Mouse (Mus musculus) kidney, embryonic 15.5 days (tissue): ENCODE data around the gene Muc13. TPM values are rescaled to one million over a fixed set of nuclear protein-coding genes. Genes with fewer than 3 reads are reported as not detected.

Experiments used
- ATAC-seq: fragments of 200-750 bp; cut with Nextera tagmentation; replicated peaks from 2 replicates; pipeline ENCODE4 v1.8.0; 2017; ENCODE audit warnings: moderate TSS enrichment; ENCODE audit not compliant: low FRiP score
- H3K27ac ChIP-seq: fragments of 300-500 bp; sonication (generic); 2 replicates; pipeline ENCODE4 v1.5.1; 2015; ENCODE audit warnings: mild to moderate bottlenecking, inconsistent platforms
- H3K27me3 ChIP-seq: fragments of 300-500 bp; sonication (generic); 2 replicates; pipeline ENCODE4 v1.6.1; 2015; ENCODE audit warnings: inconsistent platforms
- H3K36me3 ChIP-seq: fragments of 300-500 bp; sonication (generic); 2 replicates; pipeline ENCODE4 v1.6.1; 2015; ENCODE audit warnings: inconsistent platforms
- H3K4me1 ChIP-seq: fragments of 300-500 bp; sonication (generic); 2 replicates; pipeline ENCODE4 v1.6.1; 2015; ENCODE audit warnings: inconsistent platforms
- H3K4me2 ChIP-seq: fragments of 300-500 bp; sonication (generic); 2 replicates; pipeline ENCODE4 v1.6.1; 2015; ENCODE audit warnings: moderate library complexity, mild to moderate bottlenecking, inconsistent platforms
- H3K4me3 ChIP-seq: fragments of 300-500 bp; sonication (generic); replicated peaks from 2 replicates; pipeline ENCODE4 v1.5.1; 2015; ENCODE audit warnings: mild to moderate bottlenecking, inconsistent platforms
- H3K9ac ChIP-seq: fragments of 300-500 bp; sonication (generic); 2 replicates; pipeline ENCODE4 v1.6.1; 2015; ENCODE audit warnings: mild to moderate bottlenecking, inconsistent platforms
- H3K9me3 ChIP-seq: fragments of 300-500 bp; sonication (generic); replicated peaks from 2 replicates; pipeline ENCODE4 v1.6.1; 2016; ENCODE audit warnings: inconsistent platforms
- WGBS: fragments of 180-500 bp; shearing (Covaris S2); methylation state at CpG from one replicate; pipeline ENCODE4 v1.1.7; 2015; ENCODE audit warnings: mixed read lengths; 5-methylcytosine and 5-hydroxymethylcytosine counted together
- polyA plus RNA-seq: library from polyadenylated mRNA; unstranded; fragments of >200 nt; fragmentation: Nextera tagmentation; extraction: Ambion mirVana; gene quantifications from 2 replicates; pipeline ENCODE4 v1.2.1, GENCODE M21; 2015

Gene Muc13
- polyA plus RNA-seq, 1 experiment from 2014 or later, result 0.19 TPM

DNA sequence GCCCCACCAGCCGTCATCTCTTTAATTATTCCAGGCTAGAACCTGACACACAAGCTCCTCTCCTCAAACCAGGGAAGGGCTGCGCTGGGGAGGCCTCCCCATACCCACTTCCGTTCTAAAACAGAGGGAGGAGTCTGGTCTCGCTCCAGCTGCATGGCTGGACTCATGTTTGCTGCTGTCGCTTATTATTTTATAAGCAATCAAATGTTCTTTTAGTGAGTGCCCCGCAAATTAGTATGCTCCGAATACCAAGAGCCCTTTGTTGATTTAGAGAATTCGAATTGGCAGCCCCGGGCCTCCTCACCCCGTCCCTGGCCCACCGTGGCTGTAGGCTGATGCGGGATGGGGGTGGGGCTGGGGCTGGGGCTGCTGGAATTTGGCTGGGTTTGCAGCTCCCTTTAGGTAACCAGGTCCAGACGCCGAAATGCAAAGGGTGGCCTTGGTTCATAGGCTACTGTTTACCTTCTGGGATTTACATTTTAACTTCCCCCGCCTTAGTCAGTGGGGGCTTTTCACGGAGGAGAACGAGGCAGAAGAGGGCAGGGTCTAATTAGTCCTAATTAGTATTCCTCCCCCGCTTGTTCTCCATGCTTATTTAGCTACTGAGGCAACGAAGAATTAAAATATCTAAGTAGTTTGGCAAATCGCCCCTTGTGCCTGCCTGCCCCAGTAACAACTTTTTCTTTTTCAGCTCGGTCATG is 39.0 kb downstream of the Muc13 start:
- WGBS, result 4% methylated on average over 21 of the region's 21 CpGs
- no peaks in the 10 kb centered on the region for H3K36me3 ChIP-seq
- H3K27me3 ChIP-seq, result no peaks in the 10 kb centered on the region
- peaks cover 50% of the 10 kb centered on the region for H3K4me1 ChIP-seq
- H3K9me3 ChIP-seq, result no peaks in the 10 kb centered on the region
- H3K9ac ChIP-seq, result peak overlapping the region; percentile 29; the same call in 1 of the 2 replicates
- H3K27ac ChIP-seq, result peak overlapping the region; percentile 83
- ATAC-seq, result peak; percentile 27; the same call in 1 of the 2 replicates
- peak overlapping the region; percentile 37 for H3K4me3 ChIP-seq
- peak overlapping the region; percentile 70 for H3K4me2 ChIP-seq

DNA sequence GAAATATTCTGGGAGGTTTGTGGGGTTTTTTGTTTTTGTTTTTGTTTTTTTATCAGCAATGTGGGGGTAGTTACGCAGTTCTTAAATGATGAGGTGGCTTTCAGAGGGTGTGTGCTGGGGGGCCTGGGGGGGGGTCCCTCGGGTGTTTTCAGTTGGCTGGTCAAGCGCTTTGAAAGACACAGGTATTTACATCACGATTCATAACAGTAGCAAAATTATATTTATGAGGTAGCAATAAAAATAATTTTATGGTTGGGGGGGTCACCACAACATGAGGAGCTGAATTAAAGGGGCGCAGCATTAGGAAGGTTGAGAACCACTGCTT is 39.6 kb downstream of the Muc13 start:
- no peaks in the 10 kb centered on the region for H3K36me3 ChIP-seq
- no peaks in the 10 kb centered on the region for H3K27me3 ChIP-seq
- WGBS, result 9% methylated on average over 5 of the region's 5 CpGs
- peaks cover 50% of the 10 kb centered on the region for H3K4me1 ChIP-seq
- peak overlapping the region; percentile 70 for H3K4me2 ChIP-seq
- 0 out of 2 replicates have a peak overlapping the region, but pooled peaks have one; percentile 32 for H3K9ac ChIP-seq
- ATAC-seq, result no peak
- peak overlapping the region; percentile 83 for H3K27ac ChIP-seq
- H3K4me3 ChIP-seq, result peak overlapping the region; percentile 37
- H3K9me3 ChIP-seq, result no peaks in the 10 kb centered on the region

DNA sequence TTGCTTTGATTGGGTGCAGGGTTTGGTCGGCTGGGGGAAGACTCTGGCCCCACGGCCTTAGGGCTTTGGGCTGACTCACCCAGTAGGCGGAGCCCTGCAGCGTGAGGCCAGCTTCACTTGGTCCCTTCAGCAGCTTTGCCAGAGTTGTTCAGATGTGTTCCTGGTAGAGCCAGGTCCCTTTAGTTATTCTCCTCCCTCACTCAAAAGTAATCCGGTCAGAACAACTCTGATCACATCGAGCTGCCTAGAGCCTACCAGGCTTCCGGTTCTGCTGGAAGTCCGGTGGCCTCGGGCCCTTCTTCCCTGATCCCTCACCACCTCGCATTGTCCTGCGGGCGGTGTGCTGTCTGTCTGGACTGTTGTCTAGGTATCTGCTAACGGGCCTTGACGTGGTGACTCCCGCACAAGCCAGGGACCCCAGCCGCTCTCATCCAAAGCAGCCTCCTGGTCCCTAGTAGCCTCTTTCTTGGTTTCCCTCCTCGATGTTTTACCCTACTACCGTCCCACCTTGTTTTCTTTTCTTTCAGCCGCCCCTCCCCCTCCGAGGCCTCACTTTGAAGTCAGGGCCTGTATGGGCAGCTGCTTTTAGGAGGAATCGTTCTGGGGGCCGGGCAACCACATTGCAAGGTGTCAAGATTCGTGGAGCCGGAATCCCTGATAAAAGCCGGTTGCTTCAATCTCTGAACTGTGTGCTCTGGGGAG is 40.1 kb downstream of the Muc13 start:
- Histone ChIP-seq H3K27me3 (no peaks in the 10 kb centered on the region), H3K9ac (peak overlapping the region; percentile 32; the same call in 1 of the 2 replicates), H3K9me3 (no peaks in the 10 kb centered on the region), H3K27ac (peak overlapping the region; percentile 83), H3K4me1 (peaks cover 49% of the 10 kb centered on the region), H3K4me3 (peak overlapping the region; percentile 37), H3K36me3 (no peaks in the 10 kb centered on the region), H3K4me2 (peak overlapping the region; percentile 70)
- WGBS, result 4% methylated on average over 25 of the region's 25 CpGs
- peak; percentile 68 for ATAC-seq

DNA sequence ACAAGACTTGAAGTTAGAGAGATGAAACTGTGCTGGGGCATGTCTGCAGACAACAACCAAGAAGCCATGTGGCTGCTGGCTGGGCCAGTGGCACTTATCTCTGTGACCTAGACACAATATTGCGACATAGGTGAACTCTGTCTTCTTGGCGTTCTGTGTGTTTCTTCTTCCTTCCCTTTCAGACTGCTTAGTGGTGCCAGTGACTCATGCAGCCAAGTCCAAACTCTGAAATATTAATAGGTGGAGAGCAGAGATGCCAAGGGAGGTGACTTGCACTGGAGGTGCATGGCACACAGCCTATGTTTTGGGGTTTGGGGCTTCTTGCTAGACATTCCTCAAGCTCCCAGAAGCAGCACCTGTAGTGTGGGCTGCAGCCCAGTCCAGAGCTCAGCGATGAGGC is 42.8 kb downstream of the Muc13 start:
- H3K36me3 ChIP-seq, result no peaks in the 10 kb centered on the region
- H3K4me1 ChIP-seq, result peaks cover 50% of the 10 kb centered on the region
- no peak for ATAC-seq
- H3K27me3 ChIP-seq, result no peaks in the 10 kb centered on the region
- H3K9me3 ChIP-seq, result no peaks in the 10 kb centered on the region
- WGBS, result 90% methylated on average over 3 of the region's 3 CpGs
- H3K4me3 ChIP-seq, result no peak overlapping the region
- H3K27ac ChIP-seq, result no peak overlapping the region
- no peak overlapping the region for H3K4me2 ChIP-seq
- H3K9ac ChIP-seq, result no peak overlapping the region

DNA sequence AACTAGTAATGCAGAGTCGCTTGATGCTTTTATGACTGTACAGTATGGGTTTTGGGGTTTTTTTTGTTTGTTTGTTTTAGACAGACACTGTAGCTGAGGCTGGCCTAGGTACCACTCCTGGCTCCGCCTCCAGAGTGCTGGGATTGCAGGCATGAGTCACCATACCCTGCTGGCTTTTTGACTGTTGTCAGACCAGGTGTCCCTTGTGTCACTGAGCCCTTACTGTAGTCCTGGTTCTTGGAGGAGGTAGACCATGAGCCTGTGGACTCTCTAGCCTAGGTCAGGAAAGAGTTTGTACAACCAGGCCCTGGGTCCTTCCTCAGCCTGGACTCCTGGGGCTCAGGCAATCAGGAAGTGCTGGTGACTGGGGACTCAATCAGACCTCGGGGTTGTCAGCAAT is 43.4 kb downstream of the Muc13 start:
- peaks cover 46% of the 10 kb centered on the region for H3K4me1 ChIP-seq
- no peak overlapping the region for H3K9ac ChIP-seq
- ATAC-seq, result no peak
- H3K4me3 ChIP-seq, result no peak overlapping the region
- H3K27me3 ChIP-seq, result no peaks in the 10 kb centered on the region
- no peak overlapping the region for H3K27ac ChIP-seq
- H3K9me3 ChIP-seq, result no peaks in the 10 kb centered on the region
- H3K4me2 ChIP-seq, result no peak overlapping the region
- WGBS, result 73% methylated on average over 3 of the region's 3 CpGs
- H3K36me3 ChIP-seq, result no peaks in the 10 kb centered on the region

DNA sequence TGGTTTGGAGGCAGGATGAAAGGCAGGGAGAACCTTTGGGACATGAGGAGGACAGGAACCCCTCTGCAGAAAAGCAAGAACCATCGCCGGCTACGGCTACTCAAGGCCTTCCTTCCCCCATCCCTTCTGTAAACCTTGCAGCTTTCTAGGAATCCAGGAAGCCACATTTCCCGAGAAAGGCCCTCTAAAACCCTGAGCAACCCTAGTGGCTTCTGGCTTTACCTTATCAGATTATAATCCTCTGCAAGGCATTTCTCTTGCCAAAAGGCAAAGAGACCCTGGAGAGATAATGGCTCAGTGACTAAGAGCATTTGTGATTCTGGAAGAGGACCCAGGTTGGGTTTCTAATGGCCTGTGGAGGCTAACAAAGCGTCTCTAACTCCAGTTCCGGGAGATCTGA is 46.8 kb downstream of the Muc13 start:
- no peak for ATAC-seq
- no peak overlapping the region for H3K4me3 ChIP-seq
- 44% methylated on average over 6 of the region's 6 CpGs for WGBS

DNA sequence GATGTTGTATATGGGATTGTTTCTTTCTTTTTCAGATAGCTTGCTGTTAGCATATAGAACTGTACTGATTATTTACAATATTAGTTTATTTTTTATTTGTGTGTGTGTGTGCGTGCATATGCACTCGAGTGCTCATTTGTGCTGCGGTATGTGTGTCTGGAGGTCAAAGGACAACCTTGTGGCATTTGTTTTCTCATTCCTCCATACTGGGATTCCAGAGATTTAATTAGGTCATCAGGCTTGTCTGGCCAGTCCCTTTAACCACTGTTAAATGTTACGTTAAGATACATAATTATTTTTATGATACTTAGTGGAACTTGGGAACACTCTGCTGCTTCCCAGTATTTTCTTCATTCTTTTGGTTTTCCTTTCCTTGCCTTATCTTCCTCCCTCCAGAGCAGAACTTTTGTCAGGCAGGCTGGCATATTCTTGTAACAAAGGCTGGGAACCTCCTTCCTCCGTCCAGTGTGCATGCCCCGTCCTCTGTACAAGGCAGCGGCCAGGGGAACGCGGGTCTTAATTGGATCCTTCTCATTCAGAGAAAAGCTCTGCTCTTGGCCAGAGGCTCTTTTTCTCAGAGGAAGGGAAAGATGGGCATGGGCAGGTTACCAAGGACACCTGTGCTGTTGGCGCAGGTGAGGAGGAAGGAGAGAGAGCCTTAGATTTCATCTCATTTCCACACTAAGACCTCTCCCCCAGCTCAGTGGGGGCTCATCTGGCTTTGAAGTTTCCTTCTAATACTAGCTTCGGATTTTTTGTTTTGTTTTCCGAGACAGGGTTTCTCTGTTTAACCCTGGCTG is 48.4 kb downstream of the Muc13 start:
- Histone ChIP-seq H3K9me3 (no peaks in the 10 kb centered on the region), H3K36me3 (peaks cover 8% of the 10 kb centered on the region), H3K27ac (no peak overlapping the region), H3K9ac (no peak overlapping the region), H3K27me3 (no peaks in the 10 kb centered on the region), H3K4me2 (no peak overlapping the region), H3K4me3 (no peak overlapping the region), H3K4me1 (peaks cover 16% of the 10 kb centered on the region)
- ATAC-seq, result no peak
- 71% methylated on average over 12 of the region's 12 CpGs for WGBS

More for the DNA sequence above, 46.8 kb downstream of the Muc13 start:
- H3K4me2 ChIP-seq, result no peak overlapping the region
- H3K27me3 ChIP-seq, result no peaks in the 10 kb centered on the region
- no peaks in the 10 kb centered on the region for H3K36me3 ChIP-seq
- H3K27ac ChIP-seq, result peak overlapping the region; percentile 20; the same call in 1 of the 2 replicates
- no peak overlapping the region for H3K9ac ChIP-seq
- H3K4me1 ChIP-seq, result peaks cover 17% of the 10 kb centered on the region
- H3K9me3 ChIP-seq, result no peaks in the 10 kb centered on the region

DNA sequence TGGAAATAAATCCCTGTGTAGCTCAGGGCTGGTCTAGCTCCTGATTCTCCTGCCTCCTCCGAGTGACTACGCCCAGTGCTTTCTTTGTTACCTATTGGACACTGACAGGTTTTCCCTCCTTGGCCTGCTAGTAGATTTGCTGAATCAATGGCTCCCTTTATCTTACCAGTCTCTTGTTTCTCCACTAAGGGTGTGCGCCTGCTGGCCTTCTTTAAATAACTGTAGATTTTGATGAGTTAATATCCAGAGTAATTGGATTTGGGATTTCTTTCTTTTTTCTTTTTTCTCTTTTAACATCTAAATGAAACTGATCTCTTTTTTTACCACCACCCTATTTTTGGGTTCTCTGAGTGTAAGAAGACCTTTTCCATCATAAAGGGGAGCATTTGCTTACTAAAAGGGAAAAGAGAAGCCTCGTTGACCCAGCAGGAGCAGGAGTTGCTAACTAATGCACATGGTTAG is 50.3 kb downstream of the Muc13 start:
- H3K27ac ChIP-seq, result no peak overlapping the region
- no peak overlapping the region for H3K4me3 ChIP-seq
- H3K9ac ChIP-seq, result no peak overlapping the region
- no peaks in the 10 kb centered on the region for H3K9me3 ChIP-seq
- H3K4me2 ChIP-seq, result no peak overlapping the region
- peaks cover 11% of the 10 kb centered on the region for H3K4me1 ChIP-seq
- no peaks in the 10 kb centered on the region for H3K27me3 ChIP-seq
- no peak for ATAC-seq
- WGBS, result 75% methylated on average over 4 of the region's 4 CpGs
- peaks cover 8% of the 10 kb centered on the region for H3K36me3 ChIP-seq

DNA sequence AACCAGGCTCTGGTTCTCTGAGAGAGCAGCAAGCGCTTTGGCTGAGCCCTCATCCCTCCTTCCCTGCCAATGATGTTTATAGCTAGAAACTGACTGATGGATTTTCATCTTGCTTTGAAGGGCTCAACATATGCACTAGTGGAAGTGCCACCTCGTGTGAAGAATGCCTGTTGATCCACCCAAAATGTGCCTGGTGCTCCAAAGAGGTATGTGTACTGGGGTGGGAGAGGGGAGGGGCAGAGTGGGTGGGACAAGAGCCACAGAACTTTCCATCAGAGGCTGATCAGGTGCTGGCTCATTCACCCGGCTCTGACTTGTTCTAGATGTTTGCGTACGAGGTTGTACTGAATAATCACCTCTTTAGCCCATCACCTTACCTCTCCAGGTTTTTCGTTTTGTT is 51.0 kb downstream of the Muc13 start:
- Histone ChIP-seq H3K9ac (no peak overlapping the region), H3K4me3 (no peak overlapping the region), H3K9me3 (no peaks in the 10 kb centered on the region), H3K4me1 (peaks cover 11% of the 10 kb centered on the region), H3K27ac (no peak overlapping the region), H3K4me2 (no peak overlapping the region), H3K27me3 (no peaks in the 10 kb centered on the region), H3K36me3 (peaks cover 8% of the 10 kb centered on the region)
- 80% methylated on average over 6 of the region's 6 CpGs for whole genome bisulfite sequencing
- no peak for ATAC-seq

DNA sequence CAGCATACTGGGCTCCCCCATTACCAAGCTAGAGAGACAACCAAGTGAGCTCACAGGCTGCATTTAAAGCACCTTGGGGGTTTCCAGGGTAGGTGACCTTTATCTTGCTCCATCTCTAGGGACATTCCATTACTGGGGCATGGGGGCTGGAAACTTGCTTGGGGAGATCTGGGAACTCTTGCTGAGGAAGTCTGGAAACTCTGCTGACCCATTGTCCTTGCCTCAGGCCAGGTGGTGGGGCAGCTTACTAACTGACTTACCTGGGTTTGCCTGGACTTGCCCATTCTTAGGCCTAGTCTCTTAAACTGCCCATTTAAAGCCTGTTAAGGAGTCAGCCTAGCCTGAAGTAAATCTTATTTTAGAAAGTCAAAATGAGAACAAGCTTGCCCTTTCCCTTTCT is 59.4 kb downstream of the Muc13 start:
- no peaks in the 10 kb centered on the region for H3K27me3 ChIP-seq
- peaks cover 4% of the 10 kb centered on the region; the same call in 1 of the 2 replicates for H3K36me3 ChIP-seq
- H3K4me2 ChIP-seq, result no peak overlapping the region
- no peak overlapping the region for H3K9ac ChIP-seq
- ATAC-seq, result no peak
- no peak overlapping the region for H3K4me3 ChIP-seq
- H3K9me3 ChIP-seq, result 0 out of 2 replicates have a peak, but pooled peaks cover 3% of the 10 kb centered on the region
- 0 out of 2 replicates have a peak, but pooled peaks cover 2% of the 10 kb centered on the region for H3K4me1 ChIP-seq
- H3K27ac ChIP-seq, result no peak overlapping the region

DNA sequence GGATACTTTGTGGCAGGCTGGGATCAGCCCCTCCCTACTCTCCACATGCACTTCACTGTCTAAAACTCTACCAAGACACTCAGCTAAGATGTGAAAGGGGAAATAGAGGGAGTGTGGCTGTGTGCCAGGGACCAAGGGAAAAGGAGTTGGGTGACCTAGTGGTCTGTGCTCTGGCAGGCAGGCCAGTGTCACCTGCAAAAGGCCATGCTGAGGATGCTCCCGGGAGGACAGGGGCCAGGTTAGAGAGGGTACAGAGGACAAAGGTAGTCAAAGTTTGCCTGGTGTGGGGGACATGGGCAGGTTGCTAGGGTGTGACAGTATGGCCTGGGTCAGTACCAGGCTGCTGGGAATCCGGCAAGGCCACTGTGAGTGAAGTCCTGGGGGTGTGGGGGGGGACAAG is 64.9 kb downstream of the Muc13 start:
- ATAC-seq, result 0 out of 2 replicates have a peak, but pooled peaks have one; percentile 49
- no peak overlapping the region for H3K9ac ChIP-seq

DNA sequence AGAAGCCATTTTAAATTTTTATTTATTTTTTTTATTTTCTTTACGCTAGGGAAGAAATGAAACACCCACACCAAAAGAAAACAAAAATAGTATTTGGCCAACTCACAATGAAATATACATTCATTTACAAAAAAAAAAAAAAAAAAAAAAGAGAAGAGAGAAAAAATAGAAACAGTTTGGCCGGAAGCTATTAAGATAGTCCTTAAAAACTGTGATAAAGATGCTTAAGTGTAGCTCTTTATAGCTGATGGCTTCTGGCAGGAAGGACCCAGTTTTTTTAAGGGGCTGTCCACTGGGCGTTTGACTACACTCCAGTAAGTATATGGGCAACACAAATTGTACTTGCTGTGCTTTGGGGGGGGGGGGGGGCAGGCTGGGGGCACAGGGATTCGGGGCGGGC is 65.5 kb downstream of the Muc13 start:
- H3K4me2 ChIP-seq, result no peak overlapping the region
- H3K9ac ChIP-seq, result no peak overlapping the region
- peaks cover 11% of the 10 kb centered on the region for H3K4me1 ChIP-seq
- no peak overlapping the region for H3K4me3 ChIP-seq
- no peaks in the 10 kb centered on the region for H3K27me3 ChIP-seq
- no peaks in the 10 kb centered on the region for H3K36me3 ChIP-seq
- H3K9me3 ChIP-seq, result no peaks in the 10 kb centered on the region
- H3K27ac ChIP-seq, result no peak overlapping the region
- ATAC-seq, result no peak
- 65% methylated on average over 5 of the region's 5 CpGs for WGBS

More for the DNA sequence above, 64.9 kb downstream of the Muc13 start:
- H3K4me2 ChIP-seq, result no peak overlapping the region
- no peaks in the 10 kb centered on the region for H3K9me3 ChIP-seq
- no peaks in the 10 kb centered on the region for H3K36me3 ChIP-seq
- WGBS, result 83% methylated on average over 2 of the region's 2 CpGs
- H3K4me3 ChIP-seq, result no peak overlapping the region
- peaks cover 11% of the 10 kb centered on the region for H3K4me1 ChIP-seq
- H3K27ac ChIP-seq, result no peak overlapping the region
- H3K27me3 ChIP-seq, result no peaks in the 10 kb centered on the region
